Mouse (Mus musculus) lung, postnatal 0 days (tissue): Measurements from ENCODE around the gene Igsf3. TPM values are rescaled to one million over a fixed set of nuclear protein-coding genes. Genes with fewer than 3 reads are reported as not detected.
A peak's percentile ranks its signal among the peaks of the same experiment; 100 is the strongest.

Source experiments
- ATAC-seq: fragments of 200-750 bp; cut with Nextera tagmentation; 2 replicates; pipeline ENCODE4 v1.8.0; 2017; ENCODE audit warnings: moderate library complexity
- DNase-seq: peaks from one replicate; pipeline ENCODE4 v3.0.0-alpha.2; 2016; ENCODE audit warnings: low spot score
- H3K27ac ChIP-seq: fragments of 300-500 bp; sonication (generic); 2 replicates; pipeline ENCODE4 v1.5.1; 2014; ENCODE audit warnings: antibody characterized with exemption, mild to moderate bottlenecking, low read length, mixed read lengths
- H3K27me3 ChIP-seq: fragments of 300-500 bp; sonication (generic); replicated peaks from 2 replicates; pipeline ENCODE4 v1.6.1; 2014; ENCODE audit warnings: low read length, mixed read lengths; ENCODE audit not compliant: insufficient read depth
- H3K36me3 ChIP-seq: fragments of 300-500 bp; sonication (generic); 2 replicates; pipeline ENCODE4 v1.6.1; 2014; ENCODE audit warnings: low read length, mixed read lengths; ENCODE audit not compliant: insufficient read depth
- H3K4me1 ChIP-seq: fragments of 300-500 bp; sonication (generic); 2 replicates; pipeline ENCODE4 v1.6.1; 2014; ENCODE audit warnings: antibody characterized with exemption, low read depth, low read length, mixed read lengths; ENCODE audit not compliant: insufficient read depth
- H3K4me2 ChIP-seq: fragments of 300-500 bp; sonication (generic); replicated peaks from 2 replicates; pipeline ENCODE4 v1.6.1; 2014; ENCODE audit warnings: low read depth, mild to moderate bottlenecking, low read length, moderate library complexity, mixed read lengths
- H3K4me3 ChIP-seq: fragments of 300-500 bp; sonication (generic); 2 replicates; pipeline ENCODE4 v1.5.1; 2014; ENCODE audit warnings: low read depth, low read length
- H3K9ac ChIP-seq: fragments of 300-500 bp; sonication (generic); replicated peaks from 2 replicates; pipeline ENCODE4 v1.6.1; 2014; ENCODE audit warnings: low read depth, mild to moderate bottlenecking
- H3K9me3 ChIP-seq: fragments of 300-500 bp; sonication (generic); 2 replicates; pipeline ENCODE4 v1.6.1; 2016; ENCODE audit warnings: low read length, mixed read lengths
- CTCF ChIP-seq: IDR thresholded peaks from 2 replicates; pipeline ENCODE4 v1.5.1; 2016; ENCODE audit warnings: antibody characterized with exemption, mild to moderate bottlenecking
- EP300 ChIP-seq: IDR thresholded peaks from 2 replicates; pipeline ENCODE4 v1.6.1; 2016; ENCODE audit warnings: antibody characterized with exemption, mild to moderate bottlenecking, control low read depth
- WGBS: fragments of 180-500 bp; shearing (Covaris S2); extraction: QIAGEN DNeasy Blood & Tissue Kit; methylation state at CpG from one replicate; pipeline ENCODE4 v1.1.7; 2014; 5-methylcytosine and 5-hydroxymethylcytosine counted together
- polyA plus RNA-seq: library from polyadenylated mRNA; unstranded; fragments of >200 nt; fragmentation: Nextera tagmentation; extraction: Ambion mirVana; gene quantifications from 2 replicates; pipeline ENCODE4 v1.2.1, GENCODE M21; 2015

The Igsf3 gene
- polyA plus RNA-seq, 1 experiment from 2014 or later, result 16.9 TPM

DNA sequence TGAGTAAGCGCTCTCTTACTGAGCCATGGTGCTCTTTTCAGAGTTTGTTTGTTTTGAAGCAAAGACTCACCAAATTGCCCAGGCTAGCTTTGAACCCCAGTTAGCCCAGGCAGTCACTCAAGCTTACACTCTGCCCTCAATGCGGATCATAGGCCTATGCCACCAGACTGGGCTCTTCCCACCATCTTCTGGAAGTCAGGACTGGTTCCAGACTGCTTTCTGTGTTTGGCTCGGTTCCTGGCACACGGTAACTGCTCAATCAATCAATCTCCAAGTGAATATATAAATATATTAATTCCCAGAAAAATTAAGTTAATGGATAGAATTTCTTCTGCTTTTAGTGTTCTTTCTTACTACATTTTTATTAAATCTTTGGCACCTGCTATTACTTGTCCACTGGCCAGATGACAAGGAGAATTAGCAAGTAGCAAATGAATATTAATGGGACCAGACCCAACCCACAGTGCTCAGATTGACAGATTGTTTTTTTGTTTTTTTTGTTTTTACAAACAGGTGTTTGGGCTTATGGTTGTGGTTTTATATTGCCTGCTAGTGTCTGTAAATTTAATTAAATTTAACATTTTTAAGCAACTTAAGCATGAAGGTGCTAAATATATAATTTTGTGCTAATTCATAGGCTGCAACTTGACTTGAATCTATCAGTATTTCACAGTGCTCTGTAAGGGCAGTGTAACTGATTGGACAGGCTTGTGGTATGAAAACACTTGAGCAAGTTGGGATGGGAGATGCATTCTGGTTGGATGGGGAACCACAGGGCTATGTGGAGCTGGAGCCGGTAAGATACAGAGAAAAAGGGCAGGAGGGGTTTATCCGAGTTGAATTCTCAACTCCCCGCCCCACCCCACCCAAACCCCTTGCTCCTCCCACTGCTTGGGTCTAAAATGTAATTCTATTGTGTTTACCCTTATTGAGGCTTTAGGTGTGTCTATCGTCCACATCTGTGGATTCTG, 20.0 kb upstream of the Igsf3 start:
- no peaks in the 10 kb centered on the region for H3K9me3 ChIP-seq
- TF ChIP-seq EP300, result no peak
- no peak for TF ChIP-seq CTCF

DNA sequence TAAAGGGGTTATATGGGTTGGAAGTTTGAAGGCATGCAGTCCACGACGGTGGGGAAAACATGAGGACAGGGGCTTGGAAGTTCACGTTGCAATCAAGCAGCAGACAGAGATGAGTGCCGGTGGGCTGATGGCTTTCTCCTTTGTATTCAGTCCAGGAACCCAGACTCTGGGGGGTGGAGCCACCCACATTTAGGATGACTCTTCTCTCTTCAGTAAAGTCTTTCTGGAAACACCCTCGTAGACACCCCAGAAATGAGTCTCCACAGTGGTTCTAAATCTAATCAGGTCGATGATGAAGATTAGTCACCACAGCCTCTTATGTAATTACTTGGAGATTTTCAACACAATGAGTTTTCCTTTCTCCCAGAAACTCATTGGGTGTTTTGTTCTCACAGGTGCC, 16.1 kb upstream of the Igsf3 start:
- Histone ChIP-seq H3K9ac (no peak overlapping the region), H3K4me1 (peaks cover 5% of the 10 kb centered on the region; the same call in 1 of the 2 replicates), H3K27me3 (no peaks in the 10 kb centered on the region), H3K36me3 (no peaks in the 10 kb centered on the region), H3K9me3 (no peaks in the 10 kb centered on the region), H3K4me3 (no peak overlapping the region), H3K27ac (no peak overlapping the region), H3K4me2 (no peak overlapping the region)
- no peak for DNase-seq
- TF ChIP-seq CTCF (no peak), EP300 (no peak)
- 86% methylated on average over 6 of the region's 6 CpGs for WGBS
- no peak for ATAC-seq

More for the DNA sequence above, 20.0 kb upstream of the Igsf3 start:
- no peaks in the 10 kb centered on the region for H3K27me3 ChIP-seq
- no peak overlapping the region for H3K27ac ChIP-seq
- WGBS, result 77% methylated on average over 8 of the region's 8 CpGs
- H3K4me2 ChIP-seq, result no peak overlapping the region
- H3K4me3 ChIP-seq, result no peak overlapping the region
- no peak for DNase-seq
- no peaks in the 10 kb centered on the region for H3K4me1 ChIP-seq
- no peak for ATAC-seq
- no peak overlapping the region for H3K9ac ChIP-seq
- no peaks in the 10 kb centered on the region for H3K36me3 ChIP-seq

DNA sequence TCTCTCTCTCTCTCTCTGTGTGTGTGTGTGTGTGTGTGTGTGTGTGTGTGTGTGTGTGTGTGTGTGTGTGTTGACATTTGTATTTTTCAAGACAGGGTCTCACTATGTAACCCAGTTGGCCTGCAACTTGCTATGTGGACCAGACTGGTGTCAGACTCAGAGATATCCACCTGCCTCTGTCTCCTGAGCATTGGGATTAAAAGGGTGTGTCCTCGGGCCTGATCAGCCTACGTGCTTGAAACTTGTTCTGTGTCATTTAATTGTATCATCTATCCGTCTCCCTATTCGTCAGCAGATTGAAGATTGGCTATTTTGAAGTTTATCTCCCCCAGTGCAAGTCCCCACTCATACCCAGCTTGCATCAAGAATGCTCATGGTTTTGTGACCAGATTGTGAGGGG, 14.5 kb upstream of the Igsf3 start:
- H3K9ac ChIP-seq, result no peak overlapping the region
- H3K36me3 ChIP-seq, result no peaks in the 10 kb centered on the region
- no peak for TF ChIP-seq EP300
- TF ChIP-seq CTCF, result no peak
- DNase-seq, result no peak
- H3K27ac ChIP-seq, result no peak overlapping the region
- 76% methylated on average over 4 of the region's 4 CpGs for WGBS
- peaks cover 5% of the 10 kb centered on the region; the same call in 1 of the 2 replicates for H3K4me1 ChIP-seq
- H3K9me3 ChIP-seq, result no peaks in the 10 kb centered on the region
- ATAC-seq, result no peak
- no peaks in the 10 kb centered on the region for H3K27me3 ChIP-seq
- no peak overlapping the region for H3K4me2 ChIP-seq
- no peak overlapping the region for H3K4me3 ChIP-seq

DNA sequence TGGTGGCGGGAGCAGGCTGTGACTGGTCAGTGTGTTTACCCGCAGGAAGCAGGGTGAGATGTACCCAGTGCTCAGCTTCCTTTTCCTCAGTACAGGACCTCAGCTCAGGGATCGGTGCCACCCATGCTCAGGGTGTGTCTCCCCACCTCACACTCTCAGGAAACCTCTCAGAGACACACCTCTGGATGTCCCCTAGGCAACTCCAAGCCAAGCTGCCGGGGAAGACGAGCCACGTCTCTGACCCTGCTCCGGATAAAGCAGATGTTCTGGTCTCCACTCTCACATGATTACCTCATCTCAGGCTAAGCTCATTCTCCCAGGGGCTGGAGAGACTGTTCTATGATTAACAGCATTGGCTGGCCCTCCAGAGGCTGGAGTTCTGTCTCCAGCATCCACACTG, 13.3 kb upstream of the Igsf3 start:
- no peak overlapping the region for H3K4me3 ChIP-seq
- 68% methylated on average over 7 of the region's 7 CpGs for WGBS
- ATAC-seq, result peak; percentile 86

DNA sequence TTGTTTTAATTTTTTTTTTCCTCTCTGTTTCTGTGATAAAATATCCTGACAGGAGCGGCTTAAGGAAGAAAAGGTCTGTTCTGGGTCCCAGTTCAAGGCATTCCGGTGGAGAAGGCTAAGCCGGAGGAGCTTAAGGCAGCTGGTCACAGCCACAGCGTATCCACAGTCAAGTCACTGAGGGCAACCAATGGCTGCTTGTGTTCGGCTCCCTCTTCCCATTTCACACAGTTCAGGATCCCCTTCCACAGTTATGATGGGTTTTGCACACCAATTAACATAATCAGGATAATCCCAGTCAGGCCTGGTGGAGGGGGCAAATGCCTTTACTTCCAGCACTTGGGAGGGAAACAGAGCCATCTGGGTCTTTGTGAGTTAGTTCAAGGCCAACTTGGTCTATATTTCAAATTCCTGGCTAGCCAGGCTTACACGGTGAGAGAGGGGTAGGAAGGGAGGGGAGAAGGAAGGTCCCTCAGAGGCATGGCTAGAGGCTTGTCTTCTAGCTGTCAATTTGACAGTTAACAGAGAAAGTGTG, 11.7 kb upstream of the Igsf3 start:
- Histone ChIP-seq H3K36me3 (no peaks in the 10 kb centered on the region), H3K27me3 (no peaks in the 10 kb centered on the region), H3K4me2 (no peak overlapping the region), H3K9me3 (no peaks in the 10 kb centered on the region), H3K4me3 (no peak overlapping the region), H3K9ac (no peak overlapping the region), H3K27ac (no peak overlapping the region), H3K4me1 (peaks cover 5% of the 10 kb centered on the region)
- DNase-seq, result no peak
- 78% methylated on average over 6 of the region's 6 CpGs for WGBS
- no peak for ATAC-seq
- no peak for TF ChIP-seq EP300
- no peak for TF ChIP-seq CTCF

More for the DNA sequence above, 13.3 kb upstream of the Igsf3 start:
- Histone ChIP-seq H3K9ac (no peak overlapping the region), H3K36me3 (no peaks in the 10 kb centered on the region), H3K4me1 (peaks cover 5% of the 10 kb centered on the region; the same call in 1 of the 2 replicates), H3K9me3 (no peaks in the 10 kb centered on the region), H3K27me3 (no peaks in the 10 kb centered on the region), H3K27ac (no peak overlapping the region), H3K4me2 (no peak overlapping the region)
- TF ChIP-seq EP300, result peak; percentile 48
- no peak for TF ChIP-seq CTCF
- DNase-seq, result peak; percentile 30

DNA sequence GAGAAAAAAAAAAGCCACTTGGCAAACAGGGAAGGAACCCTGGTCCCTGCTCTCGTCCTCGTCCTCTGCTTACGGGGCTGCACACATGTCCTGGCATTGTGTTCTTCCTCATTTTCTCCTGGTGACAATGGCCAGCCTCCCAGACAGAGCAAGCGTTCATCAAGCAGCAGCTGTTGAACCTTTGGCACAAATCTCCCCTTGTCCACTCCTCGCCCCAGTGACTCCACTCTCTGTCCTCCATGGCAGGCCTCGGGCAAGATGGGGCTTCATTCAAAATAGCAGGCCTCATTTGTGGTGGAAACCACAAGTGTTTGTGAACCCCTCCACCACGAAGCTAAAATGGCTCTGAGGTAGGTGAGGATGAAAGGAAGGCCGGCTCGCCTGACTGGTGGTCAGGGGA, 11.0 kb upstream of the Igsf3 start:
- Histone ChIP-seq H3K4me1 (peaks cover 5% of the 10 kb centered on the region), H3K27ac (no peak overlapping the region), H3K9ac (no peak overlapping the region), H3K9me3 (no peaks in the 10 kb centered on the region), H3K36me3 (no peaks in the 10 kb centered on the region), H3K4me2 (no peak overlapping the region), H3K27me3 (no peaks in the 10 kb centered on the region), H3K4me3 (no peak overlapping the region)
- TF ChIP-seq EP300 (no peak), CTCF (no peak)
- ATAC-seq, result no peak
- DNase-seq, result no peak
- WGBS, result 64% methylated on average over 9 of the region's 9 CpGs
